Mouse (Mus musculus) liver, postnatal 0 days (tissue): ENCODE measurements around the gene Rad9b.

ENCODE experiments used
- CTCF ChIP-seq: sonication (generic); IDR thresholded peaks from 2 replicates; pipeline ENCODE4 v1.5.1; 2016; ENCODE audit warnings: antibody characterized with exemption, low read depth
- EP300 ChIP-seq: IDR thresholded peaks from 2 replicates; pipeline ENCODE4 v1.6.1; 2016; ENCODE audit warnings: antibody characterized with exemption, low read depth, mild to moderate bottlenecking

DNA sequence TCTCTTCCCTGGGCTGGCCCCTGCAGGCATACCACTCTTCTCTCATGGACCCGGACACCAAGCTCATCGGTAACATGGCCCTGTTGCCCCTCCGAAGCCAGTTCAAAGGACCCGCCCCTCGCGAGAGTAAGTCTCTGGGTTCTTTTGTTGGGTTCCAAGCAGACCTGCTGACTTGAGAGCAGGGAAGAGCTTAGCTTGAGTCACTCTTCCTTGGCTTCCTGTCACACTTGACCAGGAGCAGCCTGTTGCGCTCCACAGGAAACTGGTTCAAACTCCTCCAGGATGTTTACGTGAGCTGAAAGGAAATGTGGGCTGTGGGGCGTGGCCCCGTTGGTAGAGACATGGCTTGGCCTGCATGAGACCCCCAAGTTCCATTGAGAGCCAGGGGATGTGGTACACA lies 42.8 kb upstream of the Rad9b start:
- no peak for TF ChIP-seq CTCF
- TF ChIP-seq EP300 = peak; percentile 50; the same call in 1 of the 2 replicates
